In genomic region chr3:84319504-84319903, GRCm38 (mm10) we compare ENCODE assay signal across 15 mouse cellular contexts. TPM values are rescaled to one million over a fixed set of nuclear protein-coding genes. Genes with fewer than 3 reads are reported as not detected.
DNase-seq lines count a peak whose midpoint lies in the region; ATAC-seq and TF ChIP-seq lines count a peak whose summit lies in the region.
"Had no signal": no experiment of that assay in that cellular context is flagged by ENCODE, and none has a peak within 500 bp of the region (broad histone marks: within the 10 kb centered on the region; RNA-seq: fewer than 3 reads in every experiment).

No protein-coding gene starts in this region.

- H3K4me2 ChIP-seq in midbrain, embryonic 11.5 days = no peak overlapping the region
- no peak overlapping the region for H3K4me2 ChIP-seq in midbrain, embryonic 15.5 days
- H3K4me2 ChIP-seq: forebrain, embryonic 15.5 days; hindbrain, embryonic 12.5 days; midbrain, embryonic 13.5 days; neural tube, embryonic 12.5 days had no signal

- H3K4me3 ChIP-seq in midbrain, embryonic 11.5 days (ENCODE audit: low read depth, low read length) = no peak overlapping the region
- H3K4me3 ChIP-seq in midbrain, embryonic 15.5 days = no peak overlapping the region
- H3K4me3 ChIP-seq in gastrocnemius, adult 2 months = no peak overlapping the region
- H3K4me3 ChIP-seq: forebrain, embryonic 15.5 days; hindbrain, embryonic 12.5 days; midbrain, embryonic 13.5 days; neural tube, embryonic 12.5 days had no signal

- no peaks in the 10 kb centered on the region for H3K27me3 ChIP-seq in midbrain, embryonic 11.5 days (ENCODE audit: control insufficient read depth, insufficient read depth, low read length)
- H3K27me3 ChIP-seq in midbrain, embryonic 15.5 days (replicated peaks) = no peaks in the 10 kb centered on the region
- H3K27me3 ChIP-seq: forebrain, embryonic 15.5 days; hindbrain, embryonic 12.5 days; midbrain, embryonic 13.5 days; neural tube, embryonic 12.5 days had no signal

- DNase-seq in midbrain, embryonic 11.5 days (ENCODE audit: low spot score, missing footprints) = peak; percentile 39
- DNase-seq in brain, adult 2 months (ENCODE audit: low read depth, low spot score) = peak; percentile 22
- peak; percentile 60 to 64 for DNase-seq in heart, postnatal 10 days
- DNase-seq in ovary, postnatal 14 days (ENCODE audit: low spot score) = no peak
- DNase-seq in gastrocnemius, adult 2 months = no peak
- DNase-seq in yolk sac, embryonic 10.5 days (ENCODE audit: low spot score) = no peak
- DNase-seq: gastrocnemius, postnatal 10 days; kidney, adult 18-20 months; left cerebral cortex, postnatal 4 days; spleen, adult 18-20 months had no signal

- peaks cover 5% of the 10 kb centered on the region; the same call in 1 of the 2 replicates for H3K4me1 ChIP-seq in midbrain, embryonic 11.5 days (ENCODE audit: control insufficient read depth, insufficient read depth, low read length)
- H3K4me1 ChIP-seq in midbrain, embryonic 15.5 days = peaks cover 9% of the 10 kb centered on the region

- H3K9me3 ChIP-seq in midbrain, embryonic 11.5 days (ENCODE audit: control insufficient read depth, low read length) = no peaks in the 10 kb centered on the region; the same call in 1 of the 2 replicates
- no peaks in the 10 kb centered on the region for H3K9me3 ChIP-seq in midbrain, embryonic 15.5 days
- H3K9me3 ChIP-seq: forebrain, embryonic 15.5 days; hindbrain, embryonic 12.5 days; neural tube, embryonic 12.5 days had no signal

- no peak for TF ChIP-seq CTCF in gastrocnemius, adult 2 months (IDR thresholded peaks at IDR 0.05)

- intact Hi-C loops in heart, postnatal 10 days (cut with DNase I) = no loop called here
- intact Hi-C loops in gastrocnemius, adult 2 months (cut with DNase I) = no loop called here

- H3K27ac ChIP-seq in midbrain, embryonic 11.5 days (ENCODE audit: low read depth, low read length) = no peak overlapping the region
- H3K27ac ChIP-seq in midbrain, embryonic 15.5 days = no peak overlapping the region
- no peak overlapping the region for H3K27ac ChIP-seq in gastrocnemius, adult 2 months
- H3K27ac ChIP-seq: forebrain, embryonic 15.5 days; hindbrain, embryonic 12.5 days; midbrain, embryonic 13.5 days; neural tube, embryonic 12.5 days had no signal

- no peak for ATAC-seq in midbrain, embryonic 11.5 days (ENCODE audit: low FRiP score)
- no peak for ATAC-seq in midbrain, embryonic 15.5 days (replicated peaks)
- ATAC-seq: forebrain, embryonic 15.5 days; midbrain, embryonic 13.5 days had no signal

- H3K36me3 ChIP-seq in midbrain, embryonic 11.5 days (ENCODE audit: control insufficient read depth, insufficient read depth, low read length) = no peaks in the 10 kb centered on the region
- H3K36me3 ChIP-seq in midbrain, embryonic 15.5 days (replicated peaks) = no peaks in the 10 kb centered on the region
- H3K36me3 ChIP-seq: forebrain, embryonic 15.5 days; hindbrain, embryonic 12.5 days; midbrain, embryonic 13.5 days; neural tube, embryonic 12.5 days had no signal

- WGBS in midbrain, embryonic 11.5 days = 95% methylated on average over 3 of the region's 3 CpGs
- WGBS in midbrain, embryonic 15.5 days = 86% methylated on average over 3 of the region's 3 CpGs

- H3K9ac ChIP-seq in midbrain, embryonic 11.5 days (ENCODE audit: low read length) = no peak overlapping the region
- no peak overlapping the region for H3K9ac ChIP-seq in midbrain, embryonic 15.5 days
- H3K9ac ChIP-seq: forebrain, embryonic 15.5 days; hindbrain, embryonic 12.5 days; midbrain, embryonic 13.5 days; neural tube, embryonic 12.5 days had no signal

RNA-seq across cellular contexts. Expression of gene Trim2, which starts 12.8 kb away (rescaled TPM):
- polyA plus RNA-seq in midbrain, embryonic 11.5 days (2014; fragmentation: Nextera tagmentation; extraction: Ambion mirVana) = 128 and 137 TPM in 2 replicates
- 158 and 159 TPM in 2 replicates for polyA plus RNA-seq in midbrain, embryonic 15.5 days (2015; fragmentation: Nextera tagmentation; extraction: Ambion mirVana)
- 1 to 10 TPM; 9.1 to 9.9 TPM for total RNA-seq in heart, postnatal 10 days (2021)
- total RNA-seq in gastrocnemius, adult 2 months (2021) = 1 to 10 TPM; 1.2 to 2.0 TPM

Comparison
In these comparisons a context has a peak if more than half of its experiments do, and no peak if none do; other contexts are left out.
1. DNase-seq: peak in midbrain, embryonic 11.5 days (single experiment), brain, adult 2 months (single experiment) and heart, postnatal 10 days (2 of 2); none in ovary, postnatal 14 days (single experiment), gastrocnemius, adult 2 months (single experiment) and yolk sac, embryonic 10.5 days (single experiment).